ENCODE assay signal across 8 mouse cellular contexts in the genomic region with DNA sequence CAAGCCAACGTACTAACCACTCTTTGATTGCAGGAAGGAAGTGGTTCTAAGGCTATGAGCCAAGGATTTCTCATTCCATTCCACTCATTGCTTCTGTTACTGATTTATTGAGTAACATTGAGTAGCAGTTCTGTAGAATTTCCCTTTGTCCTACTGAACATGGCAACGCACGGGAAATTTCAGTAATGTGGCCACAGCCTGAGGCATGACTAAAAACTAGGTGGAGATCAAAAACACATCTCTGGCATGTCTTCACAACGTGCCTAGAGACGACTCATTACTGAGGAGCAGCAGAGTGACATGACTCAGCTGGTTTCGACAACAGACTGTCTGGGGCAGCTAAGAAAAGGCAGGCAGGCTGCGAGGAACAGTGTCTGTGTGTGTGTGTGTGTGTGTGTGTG. TPM values are rescaled to one million over a fixed set of nuclear protein-coding genes. Genes with fewer than 3 reads are reported as not detected.
A peak's percentile ranks its signal among the peaks of the same experiment; 100 is the strongest.
DNase-seq lines count a peak whose midpoint lies in the region; ATAC-seq and TF ChIP-seq lines count a peak whose summit lies in the region.

No protein-coding gene starts in this region.

- H3K27me3 ChIP-seq in intestine, embryonic 15.5 days (replicated peaks), result no peaks in the 10 kb centered on the region
- no peaks in the 10 kb centered on the region for H3K27me3 ChIP-seq in intestine, postnatal 0 days (replicated peaks; ENCODE audit: control insufficient read depth, insufficient read depth, low read length)
- H3K27me3 ChIP-seq in forebrain, embryonic 14.5 days (replicated peaks; ENCODE audit: control insufficient read depth, insufficient read depth, low read length), result no peaks in the 10 kb centered on the region

- H3K27ac ChIP-seq in intestine, embryonic 15.5 days, result no peak overlapping the region
- no peak overlapping the region for H3K27ac ChIP-seq in intestine, postnatal 0 days (ENCODE audit: low read depth, low read length)
- no peak overlapping the region for H3K27ac ChIP-seq in forebrain, embryonic 14.5 days (ENCODE audit: low read depth, low read length)

- H3K4me3 ChIP-seq in intestine, embryonic 15.5 days (replicated peaks), result no peak overlapping the region
- H3K4me3 ChIP-seq in intestine, postnatal 0 days (ENCODE audit: low read depth, low read length), result no peak overlapping the region
- no peak overlapping the region for H3K4me3 ChIP-seq in forebrain, embryonic 14.5 days (ENCODE audit: low read depth, low read length)

- H3K4me1 ChIP-seq in intestine, embryonic 15.5 days (replicated peaks), result no peaks in the 10 kb centered on the region
- H3K4me1 ChIP-seq in intestine, postnatal 0 days (replicated peaks; ENCODE audit: control insufficient read depth, insufficient read depth, low read length), result no peaks in the 10 kb centered on the region
- H3K4me1 ChIP-seq in forebrain, embryonic 14.5 days (ENCODE audit: control insufficient read depth, insufficient read depth, low read length), result no peaks in the 10 kb centered on the region

- peak; percentile 58; the same call in 1 of the 2 replicates for ATAC-seq in intestine, embryonic 15.5 days
- no peak for ATAC-seq in intestine, postnatal 0 days
- ATAC-seq in forebrain, embryonic 14.5 days, result peak; percentile 83

- DNase-seq in adipocyte (ENCODE audit: low spot score), result peak; percentile 75
- DNase-seq in forebrain, embryonic 14.5 days (ENCODE audit: low spot score), result peak; percentile 58
- peak; percentile 25 to 42 for DNase-seq in kidney, postnatal 36 days
- DNase-seq in retina, postnatal 1 day, result peak; percentile 46
- DNase-seq in spleen, adult 18-20 months, result no peak
- DNase-seq in testis, postnatal 10 days (ENCODE audit: low spot score), result no peak

- TF ChIP-seq CTCF in intestine, postnatal 0 days (IDR thresholded peaks at IDR 0.05; ENCODE audit: low read depth), result no peak

- H3K36me3 ChIP-seq in intestine, embryonic 15.5 days, result no peaks in the 10 kb centered on the region
- no peaks in the 10 kb centered on the region for H3K36me3 ChIP-seq in intestine, postnatal 0 days (ENCODE audit: control insufficient read depth, insufficient read depth)
- no peaks in the 10 kb centered on the region for H3K36me3 ChIP-seq in forebrain, embryonic 14.5 days (ENCODE audit: control insufficient read depth, insufficient read depth, low read length)

- H3K4me2 ChIP-seq in intestine, embryonic 15.5 days (replicated peaks), result no peak overlapping the region
- H3K4me2 ChIP-seq in intestine, postnatal 0 days (replicated peaks; ENCODE audit: low read depth), result no peak overlapping the region
- no peak overlapping the region for H3K4me2 ChIP-seq in forebrain, embryonic 14.5 days (ENCODE audit: low read length)

- no peak overlapping the region for H3K9ac ChIP-seq in intestine, embryonic 15.5 days
- H3K9ac ChIP-seq in intestine, postnatal 0 days (ENCODE audit: low read depth, low read length), result no peak overlapping the region
- H3K9ac ChIP-seq in forebrain, embryonic 14.5 days (ENCODE audit: low read length), result no peak overlapping the region

- H3K9me3 ChIP-seq in intestine, embryonic 15.5 days, result no peaks in the 10 kb centered on the region
- H3K9me3 ChIP-seq in intestine, postnatal 0 days (ENCODE audit: control insufficient read depth), result no peaks in the 10 kb centered on the region
- no peaks in the 10 kb centered on the region for H3K9me3 ChIP-seq in forebrain, embryonic 14.5 days (replicated peaks; ENCODE audit: control insufficient read depth, low read length)

- WGBS in intestine, embryonic 15.5 days, result 27% methylated on average over 7 of the region's 7 CpGs
- WGBS in intestine, postnatal 0 days, result 36% methylated on average over 7 of the region's 7 CpGs
- 47% methylated on average over 7 of the region's 7 CpGs for WGBS in forebrain, embryonic 14.5 days

RNA-seq across cellular contexts. Expression of a gene that starts 18.0 kb away (rescaled TPM):
- 38.1 and 43.6 TPM in 2 replicates for polyA plus RNA-seq in intestine, embryonic 15.5 days (2015; fragmentation: Nextera tagmentation; extraction: Ambion mirVana)
- 9.6 and 11.7 TPM in 2 replicates for polyA plus RNA-seq in intestine, postnatal 0 days (2015; fragmentation: Nextera tagmentation; extraction: Ambion mirVana)
- 19.8 and 26.8 TPM in 2 replicates for polyA plus RNA-seq in forebrain, embryonic 14.5 days (2014; fragmentation: Nextera tagmentation; extraction: Ambion mirVana)

Comparison
In these comparisons a context has a peak if more than half of its experiments do, and no peak if none do; other contexts are left out.
1. DNase-seq: peak in adipocyte (single experiment), forebrain, embryonic 14.5 days (single experiment), kidney, postnatal 36 days (2 of 2) and retina, postnatal 1 day (single experiment); none in spleen, adult 18-20 months (0 of 2) and testis, postnatal 10 days (single experiment).